Mouse (Mus musculus): ENCODE data around the gene Paqr5.

DNA sequence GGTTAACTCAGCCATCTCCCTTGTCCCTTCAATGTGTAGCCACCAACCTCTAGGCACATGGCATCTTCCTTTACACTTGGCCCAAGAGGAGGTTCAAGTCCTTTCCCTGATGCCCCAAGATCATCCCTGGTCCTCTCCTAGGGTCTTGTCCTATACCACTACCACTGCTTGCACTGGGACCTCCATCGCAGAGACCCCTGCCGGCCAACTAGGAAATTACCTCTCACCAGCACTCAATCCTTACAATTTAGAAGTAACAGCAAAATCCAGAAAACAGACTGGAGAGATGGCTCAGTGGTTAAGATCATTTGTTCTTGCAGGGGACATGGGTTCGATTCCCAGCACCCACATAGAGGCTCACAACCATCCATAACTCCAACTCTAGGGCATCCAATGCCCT is 11.2 kb downstream of the Paqr5 start:
- TF ChIP-seq CTCF (IDR thresholded peaks at IDR 0.05; ENCODE audit: insufficient read depth, low read length) (0 out of 2 replicates have a peak, but pooled peaks have one; percentile 14), POLR2A (IDR thresholded peaks at IDR 0.05; ENCODE audit: borderline replicate concordance, extremely low read depth, low read depth, low read length) (no peak)

Measured in lung, adult 2 months (tissue).